Mouse (Mus musculus): ENCODE measurements around the gene Nkapd1.
A peak's percentile ranks its signal among the peaks of the same experiment; 100 is the strongest.

DNA sequence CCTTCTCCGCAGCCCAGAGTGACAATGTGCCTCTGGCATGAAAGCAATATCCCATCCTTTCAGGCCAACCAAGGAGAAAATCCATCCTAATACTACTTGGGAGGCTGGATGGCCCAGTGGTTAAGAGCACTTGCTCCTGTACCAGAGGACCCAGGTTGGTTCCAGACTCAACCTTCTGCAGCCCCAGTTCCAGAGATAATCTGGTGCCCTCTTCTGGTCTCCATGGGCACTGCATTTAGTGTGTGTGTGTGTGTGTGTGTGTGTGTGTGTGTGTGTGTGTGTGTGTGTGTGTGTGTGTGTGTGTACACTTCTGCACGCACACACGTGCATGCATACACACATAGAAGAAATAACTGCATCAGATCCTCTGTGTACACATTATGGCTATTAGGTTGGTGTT is 23.7 kb downstream of the Nkapd1 start:
- TF ChIP-seq CTCF (IDR thresholded peaks at IDR 0.05; ENCODE audit: low read depth, low read length) (peak; percentile 63), POLR2A (IDR thresholded peaks at IDR 0.05; ENCODE audit: borderline replicate concordance, low read depth, low read length) (no peak)

Measured in bone marrow macrophage, adult 2 months (primary cell).